Mouse (Mus musculus): ENCODE data around the gene Zmynd12. TPM values are rescaled to one million over a fixed set of nuclear protein-coding genes. Genes with fewer than 3 reads are reported as not detected.

Gene Zmynd12
- polyA plus RNA-seq (2021; fragmentation: Nextera tagmentation), result 0.50 TPM in 1 of 2 replicates, not detected in the other
- long read RNA-seq, experiment 1, partial matches to known transcripts, result 1 of 5 reads
- long read RNA-seq, experiment 1, other reads (novel, unspliced or antisense), result 4 of 5 reads
- long read RNA-seq, experiment 2, partial matches to known transcripts, result 0 of 1 reads
- long read RNA-seq, experiment 2, other reads (novel, unspliced or antisense), result 1 of 1 reads

DNA sequence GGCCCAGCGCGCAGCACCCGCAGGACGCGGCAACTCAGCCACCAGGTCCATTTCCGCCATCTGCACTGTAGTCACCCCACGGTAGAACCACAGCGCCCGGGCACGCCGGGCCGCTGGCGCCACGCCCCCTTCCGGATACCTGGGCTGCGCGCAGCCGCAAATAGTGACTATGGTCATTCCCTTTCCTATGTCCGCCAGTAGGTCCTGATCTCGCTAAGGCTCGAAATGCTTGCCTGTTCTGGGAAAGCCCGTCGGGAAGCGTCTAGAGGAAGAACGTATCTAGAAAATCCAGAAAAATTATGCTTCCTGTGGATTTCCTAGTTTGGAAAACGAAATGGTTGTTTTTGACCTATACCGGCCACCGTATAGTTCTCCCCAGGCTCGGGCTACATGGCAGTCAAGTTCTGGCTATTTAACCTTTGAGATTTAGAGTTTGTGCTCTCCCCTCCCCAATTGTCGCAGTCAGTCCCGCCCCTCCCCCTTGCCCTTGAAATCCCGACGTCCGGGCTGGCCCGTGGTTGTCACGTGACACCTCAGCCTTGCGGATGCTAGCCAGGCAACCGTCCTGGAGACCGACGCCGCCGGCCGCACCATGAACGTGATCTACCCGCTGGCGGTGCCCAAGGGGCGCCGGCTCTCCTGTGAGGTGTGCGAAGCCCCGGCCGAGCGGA is at the start of gene Zmynd12, which contains the start of gene Ppcs:
TSS of gene Zmynd12 (plus strand) at position 521 of the 671 bp plus-strand sequence.
TSS of gene Ppcs (minus strand) at position 127 of the 671 bp plus-strand sequence.

DNA sequence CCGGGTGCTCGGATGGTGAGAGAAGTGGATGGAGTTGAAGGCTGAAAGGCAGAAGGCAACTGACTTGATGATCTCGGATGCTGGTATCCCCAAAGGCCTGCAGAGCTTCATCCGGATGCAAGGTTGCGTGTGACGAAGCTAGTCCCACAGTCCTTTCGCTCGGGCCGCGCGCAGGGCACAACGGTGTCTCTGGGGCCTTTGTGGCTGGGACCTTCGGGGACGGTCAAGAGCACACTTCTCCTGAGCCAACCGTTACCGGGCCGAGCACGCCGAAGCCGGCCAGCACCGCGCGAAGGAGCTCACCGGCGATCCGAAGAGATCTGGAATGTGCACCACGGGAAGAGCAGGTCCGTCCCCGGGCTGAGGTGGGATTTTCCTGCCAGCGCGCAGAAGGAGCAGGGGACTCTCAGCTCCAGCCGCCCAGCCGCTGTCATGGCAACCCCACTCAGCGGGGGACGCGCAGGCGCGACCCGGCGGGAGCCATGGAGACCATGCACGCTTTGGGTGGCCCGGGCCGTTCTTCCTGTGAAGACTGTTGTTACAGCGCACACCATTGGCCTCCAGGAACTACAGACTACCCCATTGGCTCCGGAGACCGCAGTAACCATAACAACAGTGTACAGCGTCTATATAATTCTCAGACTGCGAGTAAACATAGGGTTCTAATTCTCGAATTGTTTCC is 7.4 kb upstream of the Zmynd12 start, which contains the start of gene Ccdc30:
TSS of gene Ccdc30 (minus strand) at position 450 of the 682 bp plus-strand sequence.

DNA sequence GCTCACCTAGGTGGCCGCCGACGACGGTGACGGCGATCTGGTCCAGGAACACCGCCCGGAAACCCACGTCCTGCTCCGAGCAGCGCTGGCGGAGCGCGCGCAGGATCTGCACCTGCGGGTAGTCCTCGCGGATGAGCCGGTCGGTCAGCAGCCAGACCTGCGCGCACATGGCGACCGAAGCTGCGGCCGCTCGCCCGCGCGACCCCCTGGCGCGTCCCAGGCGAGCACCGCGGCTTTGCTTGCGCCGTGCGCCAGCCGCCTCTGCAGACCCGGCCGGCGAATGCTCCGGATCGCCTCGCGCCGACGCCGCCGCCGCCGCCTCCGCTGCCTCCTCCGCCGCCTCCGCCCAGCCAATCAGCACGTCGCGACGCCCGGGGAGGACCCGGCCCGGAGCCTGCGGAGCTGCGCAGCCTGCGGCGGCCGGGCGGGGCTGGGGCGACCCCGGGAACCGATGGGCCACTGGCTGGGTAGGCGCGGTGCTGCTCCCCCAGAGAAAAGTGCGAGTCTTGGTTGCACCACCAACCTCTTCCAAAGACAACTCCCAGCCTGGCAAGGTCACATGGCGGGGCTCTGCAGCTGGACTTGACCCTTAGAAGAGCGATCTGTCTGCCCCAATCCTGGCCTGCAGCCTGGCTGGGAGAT is 69.8 kb downstream of the Zmynd12 start, which contains the start of gene Rimkla:
TSS of gene Rimkla (minus strand) at position 338 of the 642 bp plus-strand sequence.

Other genes starting within 250 kb of the Zmynd12 start
- gene Zfp691, start 248.6 kb upstream of the Zmynd12 start, polyA plus RNA-seq (2021; fragmentation: Nextera tagmentation), result 8.6 and 13.2 TPM in 2 replicates
- gene Ermap, start 232.8 kb upstream of the Zmynd12 start, polyA plus RNA-seq (2021; fragmentation: Nextera tagmentation), result 0.18 and 0.22 TPM in 2 replicates
- 75.1 and 79.5 TPM in 2 replicates for gene Svbp, start 227.5 kb upstream of the Zmynd12 start, polyA plus RNA-seq (2021; fragmentation: Nextera tagmentation)
- 0.47 and 0.51 TPM in 2 replicates for gene Tmem269, start 204.6 kb upstream of the Zmynd12 start, polyA plus RNA-seq (2021; fragmentation: Nextera tagmentation)
- gene AU022252, start 190.1 kb upstream of the Zmynd12 start, polyA plus RNA-seq (2021; fragmentation: Nextera tagmentation), result 19.5 and 21.6 TPM in 2 replicates
- gene P3h1, start 189.9 kb upstream of the Zmynd12 start, polyA plus RNA-seq (2021; fragmentation: Nextera tagmentation), result 2.5 TPM in 2 replicates
- 0.29 TPM in 2 replicates for gene Cldn19, start 167.4 kb upstream of the Zmynd12 start, polyA plus RNA-seq (2021; fragmentation: Nextera tagmentation)
- 35.2 and 201 TPM in 2 replicates for gene Ybx1, start 128.2 kb upstream of the Zmynd12 start, polyA plus RNA-seq (2021; fragmentation: Nextera tagmentation)
- 32.2 and 40.0 TPM in 2 replicates for gene Ppih, start 102.3 kb upstream of the Zmynd12 start, polyA plus RNA-seq (2021; fragmentation: Nextera tagmentation)
- 9.3 and 9.8 TPM in 2 replicates for gene Ccdc30, start 7.3 kb upstream of the Zmynd12 start, polyA plus RNA-seq (2021; fragmentation: Nextera tagmentation)
- 13.6 and 18.8 TPM in 2 replicates for gene Ppcs, start 394 bp upstream of the Zmynd12 start, polyA plus RNA-seq (2021; fragmentation: Nextera tagmentation)
- 4.6 and 5.7 TPM in 2 replicates for gene Rimkla, start 69.8 kb downstream of the Zmynd12 start, polyA plus RNA-seq (2021; fragmentation: Nextera tagmentation)
- 20.8 and 43.3 TPM in 2 replicates for gene Foxj3, start 114.2 kb downstream of the Zmynd12 start, polyA plus RNA-seq (2021; fragmentation: Nextera tagmentation)
- 6.5 and 7.1 TPM in 2 replicates for gene Frg2f1, start 116.7 kb downstream of the Zmynd12 start, polyA plus RNA-seq (2021; fragmentation: Nextera tagmentation)
- not detected in 2 replicates for gene Guca2a, start 214.9 kb downstream of the Zmynd12 start, polyA plus RNA-seq (2021; fragmentation: Nextera tagmentation)
- gene Guca2b, start 236.1 kb downstream of the Zmynd12 start, polyA plus RNA-seq (2021; fragmentation: Nextera tagmentation), result not detected in 2 replicates

All from left cerebral cortex, adult 6 months (tissue).